Mouse (Mus musculus) heart, postnatal 4 days (tissue): ENCODE measurements around the gene Zcchc10. TPM values are rescaled to one million over a fixed set of nuclear protein-coding genes. Genes with fewer than 3 reads are reported as not detected.
"Not testable (repeated sequence)": the region's sequence is repeated elsewhere in the genome, so short reads cannot be mapped to it uniquely, and the experiment has no call there.

Experiments
- DNase-seq: peaks from one replicate; pipeline ENCODE4 v3.0.0; 2021
- total RNA-seq, 2 experiments: library from RNA; stranded (reverse); gene quantifications; 2 replicates each; pipeline ENCODE4 v1.2.3; 2021

The Zcchc10 gene
- total RNA-seq, result 10 to 100 TPM in 1 of 2 experiments, 1 to 10 TPM in 1; 9.3 to 12.0 TPM

DNA sequence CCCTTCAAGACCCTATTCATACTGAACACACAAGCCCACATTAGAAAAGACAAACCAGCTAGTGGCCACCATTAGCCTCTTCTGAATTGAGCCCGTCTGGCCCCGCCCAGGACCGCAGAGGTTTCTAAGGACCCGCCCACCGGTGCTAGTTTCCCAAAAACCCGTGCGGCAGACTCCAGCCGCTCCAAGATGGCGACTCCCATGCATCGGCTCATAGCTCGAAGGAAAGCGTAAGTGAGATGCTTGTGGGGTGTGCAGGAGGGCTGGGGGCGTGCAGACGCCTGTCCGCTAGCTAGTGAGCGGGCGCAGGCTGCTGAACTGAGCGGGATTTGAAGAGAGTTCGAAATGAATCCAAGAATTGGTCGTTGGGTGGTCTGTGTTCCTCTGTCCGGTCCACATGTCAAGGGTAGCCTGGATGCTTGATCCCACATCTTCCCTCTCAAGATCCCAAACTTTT, at the start of gene Zcchc10:
Gene Zcchc10, plus strand, starts transcription at position 168 of the 457 bp plus-strand sequence.
- peak; percentile 90 for DNase-seq

DNA sequence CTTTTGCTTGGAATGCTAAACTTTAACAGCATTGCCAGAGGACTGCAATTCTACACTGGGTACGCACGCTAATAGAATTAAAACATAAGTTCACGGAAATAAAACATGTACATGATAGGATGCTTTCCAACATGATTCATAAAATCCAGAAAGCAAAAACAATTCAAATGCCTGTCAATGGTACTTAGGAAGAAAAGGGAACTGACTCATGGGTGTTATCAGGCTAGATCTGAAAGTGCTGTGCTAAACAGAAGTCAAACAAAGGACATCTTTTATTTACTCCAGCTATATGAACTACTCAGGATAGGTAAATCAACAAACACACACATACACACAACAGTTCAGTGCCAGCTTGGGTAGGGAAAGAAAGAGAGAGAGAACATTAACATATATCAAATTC, 49.1 kb upstream of the Zcchc10 start:
- DNase-seq, result no peak

DNA sequence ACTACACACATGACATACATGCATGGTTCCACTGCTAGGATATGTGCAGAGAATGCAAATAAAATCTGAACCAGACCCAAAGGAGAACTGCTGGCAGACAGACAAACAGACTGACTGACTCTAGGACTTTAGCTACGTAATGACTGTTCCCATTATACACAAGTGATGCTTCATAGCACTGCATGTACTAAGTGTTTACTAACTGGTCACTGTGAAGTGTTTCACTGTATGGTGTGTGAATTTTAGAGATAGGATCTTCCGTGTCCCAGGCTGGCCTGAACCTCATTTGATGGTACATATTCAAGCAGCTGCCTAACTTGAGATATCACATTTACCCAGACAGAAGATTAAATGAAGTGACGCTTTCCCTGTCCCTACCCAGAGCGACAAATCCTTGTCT, 46.1 kb upstream of the Zcchc10 start:
- DNase-seq, result no peak

GRCm38 (mm10) chr11:53285885-53286284, 38.6 kb upstream of the Zcchc10 start:
- DNase-seq, result no peak

GRCm38 (mm10) chr11:53290187-53290586, 34.3 kb upstream of the Zcchc10 start:
- not testable (repeated sequence) for DNase-seq

- DNase-seq, result no peak
These were observed 33.6 kb upstream of the Zcchc10 start for GRCm38 (mm10) chr11:53290871-53291270.

DNA sequence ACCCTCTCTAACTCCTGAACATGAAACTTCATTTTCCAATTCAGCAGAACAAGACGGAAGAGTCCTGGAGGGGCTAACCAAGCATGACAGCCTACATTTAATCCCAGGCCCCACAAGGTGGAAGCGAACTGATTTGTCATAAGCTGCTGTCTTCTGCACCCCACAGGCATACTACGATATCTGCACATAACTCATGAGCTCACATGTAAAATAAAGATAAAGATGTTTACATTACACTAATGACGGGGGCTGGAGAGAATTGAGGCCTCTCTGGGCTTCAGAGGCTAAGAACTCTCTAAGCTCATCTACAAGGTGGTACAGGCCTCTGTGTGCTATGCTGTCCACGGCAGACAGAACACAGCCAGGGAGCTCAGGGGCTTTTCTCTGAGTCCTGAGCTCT, 30.0 kb upstream of the Zcchc10 start:
- no peak for DNase-seq

DNA sequence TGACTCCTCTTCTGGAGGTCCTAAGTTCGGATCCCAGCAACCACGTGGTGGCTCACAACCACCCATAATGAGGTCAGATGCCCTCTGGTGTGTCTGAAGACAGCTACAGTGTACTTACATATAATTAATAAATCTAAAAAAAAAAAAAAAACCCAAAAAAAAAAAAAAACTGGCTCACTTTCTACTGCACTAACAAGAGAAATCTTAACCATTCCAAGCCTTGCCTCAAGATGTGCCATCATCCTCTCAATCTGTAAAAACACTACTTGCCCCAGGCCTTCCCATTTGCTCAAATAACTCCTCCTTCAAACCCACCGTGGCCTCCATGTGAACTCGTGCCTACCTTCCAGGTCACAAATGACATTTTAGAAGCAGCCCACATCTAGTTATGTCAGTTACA, 27.6 kb upstream of the Zcchc10 start:
- DNase-seq, result no peak

GRCm38 (mm10) chr11:53297947-53298860, 26.3 kb upstream of the Zcchc10 start:
- no peak for DNase-seq

GRCm38 (mm10) chr11:53299551-53300329, 24.7 kb upstream of the Zcchc10 start:
- peak; percentile 74 for DNase-seq

DNA sequence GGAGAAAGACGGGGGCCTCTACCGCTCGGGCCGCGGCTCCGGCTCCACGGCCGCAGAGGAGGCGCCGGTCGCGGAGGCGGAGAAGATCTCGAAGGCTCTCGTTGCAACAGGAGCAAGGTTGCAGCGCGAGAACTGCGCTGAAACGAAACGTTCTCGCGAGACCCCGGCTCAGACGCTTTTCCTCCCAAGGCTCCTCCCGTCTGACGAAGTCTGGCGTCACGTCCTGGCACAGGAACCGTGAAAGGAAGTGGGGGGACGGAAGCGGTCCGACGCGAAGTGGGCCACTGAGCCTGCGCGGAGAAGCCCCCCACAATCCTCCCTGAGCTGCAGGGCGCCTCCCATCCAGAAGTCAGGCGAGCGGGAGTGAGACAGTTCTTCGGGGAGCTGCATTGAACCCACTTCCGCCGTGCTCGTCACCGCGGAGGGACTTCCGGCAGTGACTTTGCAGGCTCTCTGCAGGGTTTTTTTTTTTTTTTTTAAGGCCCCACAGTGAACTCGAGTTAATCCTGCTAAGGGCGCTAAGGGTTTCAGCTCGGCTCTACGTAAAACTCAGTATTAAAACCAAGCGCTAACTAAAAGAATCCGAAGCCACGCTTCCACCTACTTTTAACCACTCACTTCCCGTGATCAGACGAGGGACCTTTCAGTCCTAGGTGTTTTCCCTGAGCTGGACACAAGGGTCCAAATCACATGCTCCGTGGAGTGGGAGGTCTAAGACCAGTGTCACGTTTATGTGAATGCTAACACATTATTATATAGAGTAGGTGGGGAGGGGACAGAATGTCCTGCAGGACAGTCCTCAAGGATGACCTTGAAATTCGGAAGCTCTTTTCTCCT, 23.9 kb upstream of the Zcchc10 start, which contains the start of gene Hspa4:
Gene Hspa4, minus strand, starts transcription at position 128 of the 837 bp plus-strand sequence.
- peak; percentile 99 for DNase-seq

GRCm38 (mm10) chr11:53301167-53301515, 23.3 kb upstream of the Zcchc10 start:
- DNase-seq, result no peak

- no peak for DNase-seq
These were observed 20.2 kb upstream of the Zcchc10 start for GRCm38 (mm10) chr11:53304044-53304840.

DNA sequence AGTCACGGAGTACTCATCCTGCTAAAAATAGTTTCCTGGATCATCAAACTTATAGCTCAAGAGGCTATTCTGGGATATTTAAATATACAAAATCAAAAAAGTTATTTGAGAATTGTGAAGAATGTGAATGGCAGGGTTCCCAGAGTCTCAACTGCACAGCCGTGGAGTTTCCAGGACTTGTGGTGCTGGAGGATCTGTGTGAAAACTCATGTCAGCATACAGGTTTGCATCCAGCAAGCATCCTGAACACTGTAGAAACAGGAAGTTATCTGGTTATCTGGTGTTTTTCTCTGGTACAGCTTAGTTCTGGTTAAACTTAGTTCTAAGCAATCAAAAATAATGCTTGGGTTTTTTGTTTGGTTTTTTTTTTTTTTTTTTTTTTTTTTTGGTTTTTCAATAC, 17.5 kb upstream of the Zcchc10 start:
- peak; percentile 45 for DNase-seq

DNA sequence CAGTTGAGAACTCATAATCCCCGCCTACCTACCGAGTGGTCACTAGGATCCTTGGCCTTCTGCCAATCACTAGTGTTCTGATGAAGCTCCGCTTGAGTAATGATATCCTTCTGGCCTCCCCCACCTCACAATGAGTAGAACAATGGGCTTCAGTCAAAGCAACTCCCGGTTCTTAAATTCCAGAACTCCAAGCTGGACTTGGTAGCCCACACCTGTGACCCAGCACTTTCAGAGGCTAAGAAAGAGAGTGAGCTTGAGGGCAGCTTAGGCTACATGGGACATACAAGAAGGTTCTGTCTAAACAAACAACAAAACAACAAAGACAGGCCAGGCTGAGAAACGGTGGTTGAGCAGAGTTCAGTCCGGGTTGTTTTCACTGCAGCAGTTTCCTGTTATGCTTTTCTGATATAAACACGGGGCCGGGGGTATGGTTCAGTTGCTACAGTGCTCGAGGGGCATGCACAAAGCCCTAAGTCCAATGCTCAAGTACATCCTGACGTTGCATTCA, 16.9 kb upstream of the Zcchc10 start:
- DNase-seq, result peak; percentile 62

DNA sequence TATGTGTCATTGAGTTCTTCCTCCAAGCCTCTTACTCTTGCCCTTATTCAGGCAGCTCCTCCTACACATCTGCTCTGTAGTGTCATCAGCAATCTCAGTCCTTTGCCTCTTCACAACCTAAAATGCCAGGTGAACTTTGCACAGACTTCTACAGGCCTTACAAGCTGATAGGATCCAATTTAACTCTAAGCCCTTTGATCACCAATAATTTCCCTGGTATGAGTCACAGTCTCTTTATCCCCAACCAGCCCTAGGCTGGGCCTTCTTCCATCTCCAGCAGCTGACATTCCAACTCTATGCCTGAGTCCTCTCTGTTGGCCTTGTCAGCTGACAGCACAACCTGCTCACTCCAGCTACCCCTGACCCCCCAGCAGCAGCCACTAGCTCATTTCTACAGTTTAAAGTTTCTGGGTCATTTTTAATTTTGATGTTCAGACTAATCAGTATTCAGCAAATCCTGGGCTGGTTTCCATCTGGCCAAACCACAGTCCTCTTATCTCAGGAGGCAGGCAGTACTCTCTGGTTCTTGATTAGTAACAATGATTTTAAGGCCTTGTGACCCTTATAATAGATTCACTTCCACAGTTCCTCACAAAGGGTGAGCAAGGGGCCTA, 16.1 kb upstream of the Zcchc10 start:
- peak; percentile 71 for DNase-seq

GRCm38 (mm10) chr11:53308884-53309310, 15.6 kb upstream of the Zcchc10 start:
- DNase-seq, result peak; percentile 81

- no peak for DNase-seq
These were observed 13.1 kb upstream of the Zcchc10 start for GRCm38 (mm10) chr11:53311385-53311784.

DNA sequence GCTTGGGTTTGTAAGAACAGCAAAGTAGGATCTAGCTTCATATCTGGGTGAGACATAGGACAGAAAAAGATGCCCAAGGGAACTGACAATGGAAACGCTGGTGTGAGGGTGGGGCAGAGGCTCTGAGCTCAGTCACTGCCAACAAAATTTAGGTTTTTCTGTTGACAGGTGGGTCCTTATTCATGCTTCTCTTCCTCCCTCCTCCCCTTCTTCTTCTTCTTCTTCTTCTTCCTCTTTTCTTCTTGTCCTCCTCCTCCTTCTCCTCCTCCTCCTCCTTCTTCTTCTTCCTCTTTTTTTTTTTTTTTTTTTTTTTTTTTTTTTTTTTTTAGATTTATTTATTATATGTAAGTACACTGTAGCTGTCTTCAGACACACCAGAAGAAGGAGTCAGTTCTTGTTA, 11.7 kb upstream of the Zcchc10 start:
- DNase-seq, result not testable (repeated sequence)

- peak; percentile 35 for DNase-seq
These were observed 9.7 kb upstream of the Zcchc10 start for GRCm38 (mm10) chr11:53314770-53315173.

- no peak for DNase-seq
These were observed 7.5 kb upstream of the Zcchc10 start for GRCm38 (mm10) chr11:53316996-53317395.
